Mouse (Mus musculus) left cerebral cortex, adult 18-20 months (tissue): ENCODE measurements at regions not wholly inside any gene's neighbourhood (a gene's known extent, or its start where the extent isn't known, plus 50 kb on each side); places are given as distances from the start of the nearest gene placed in this dataset.

Experiments
- DNase-seq, 2 experiments: peaks; one replicate each; pipeline ENCODE4 v3.0.0; 2021 to 2022; ENCODE audit warnings: low spot score in 2 of 2, mixed read lengths in 1 of 2

DNA sequence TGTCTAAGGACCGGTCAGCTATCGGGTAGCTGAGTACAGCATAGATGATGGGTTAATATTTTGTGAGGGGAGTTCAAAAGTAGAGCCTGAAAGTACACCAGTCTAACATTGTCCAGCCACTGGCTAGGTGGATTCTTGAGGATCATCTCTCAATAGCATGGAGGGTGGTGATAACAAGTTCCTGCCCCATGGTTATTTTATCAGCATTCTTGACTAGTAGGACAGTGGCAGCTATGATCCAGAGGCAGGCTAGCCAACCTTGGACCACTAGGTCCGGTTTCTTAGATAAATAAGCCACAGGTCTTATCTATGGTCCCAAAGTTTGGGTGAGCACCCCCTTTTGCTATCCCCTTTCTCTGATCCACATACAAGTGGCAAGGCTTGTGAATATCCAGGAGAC, 62.0 kb upstream of the Wdr75 start:
- DNase-seq, result no peak

DNA sequence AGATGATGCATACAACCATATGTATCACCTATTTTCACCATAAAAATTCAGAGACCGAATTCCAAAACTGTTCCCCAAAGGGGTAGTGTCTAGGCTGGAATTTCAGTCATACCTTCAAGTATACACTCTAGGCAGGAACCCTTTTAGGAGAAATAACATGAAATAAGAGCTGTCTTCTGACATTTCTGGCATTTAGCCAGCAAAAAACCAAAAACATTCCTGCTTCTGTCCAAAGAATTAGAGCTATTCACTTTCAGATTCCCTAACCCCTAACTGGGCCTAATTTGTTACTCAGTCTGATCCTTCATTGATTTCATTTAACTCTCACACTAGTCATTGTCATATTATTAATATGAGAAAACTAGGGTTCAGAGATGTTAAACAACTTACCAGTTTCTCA, 49.8 kb upstream of the Wdr75 start:
- DNase-seq, result no peak
